Mouse (Mus musculus) effector memory CD4-positive, alpha-beta T cell, adult 7 months (primary cell): ENCODE measurements around the gene Lrrc59. TPM values are rescaled to one million over a fixed set of nuclear protein-coding genes. Genes with fewer than 3 reads are reported as not detected.

Experiments used
- polyA plus RNA-seq: library from polyadenylated mRNA; unstranded; fragments of 100-300 nt; shearing (Covaris generic); gene quantifications from one replicate; pipeline ENCODE4 v1.2.1, GENCODE M21; 2017

Lrrc59 gene
- 89.6 TPM for polyA plus RNA-seq

DNA sequence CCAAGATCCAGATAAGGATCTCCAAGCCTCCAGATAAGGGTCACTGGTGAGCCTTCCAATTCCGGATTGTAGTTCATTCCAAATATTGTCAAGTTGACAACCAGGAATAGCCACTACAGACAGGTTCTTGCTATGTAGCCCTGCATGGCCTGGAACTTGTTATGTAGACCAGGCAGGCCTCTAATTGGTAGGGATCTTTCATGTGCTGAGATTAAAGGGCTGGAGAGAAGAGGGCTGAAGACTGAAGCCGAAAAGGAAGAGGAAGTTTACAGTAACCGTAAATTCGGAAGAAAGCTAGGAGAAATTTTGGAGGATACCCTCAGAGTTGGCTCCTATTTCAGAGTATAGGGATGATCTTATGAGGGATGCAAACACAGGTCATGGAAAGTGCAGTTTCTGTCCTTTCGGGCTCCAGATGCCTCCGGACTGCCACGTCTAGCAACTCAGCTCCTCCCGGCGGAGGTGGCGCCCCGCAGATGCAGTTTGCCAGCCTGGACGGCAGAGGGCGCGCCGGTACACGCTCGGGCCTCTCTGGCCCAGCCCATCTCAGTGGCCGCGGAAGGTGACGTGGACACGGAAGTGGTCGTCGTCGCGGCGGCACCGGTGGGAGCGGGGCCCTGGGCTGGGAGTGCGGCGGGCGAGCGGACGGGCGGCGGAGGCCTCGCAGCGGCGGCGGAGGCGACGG lies at the start of gene Lrrc59:
Lrrc59 (plus strand) TSS at position 569 of the 685 bp plus-strand sequence.

GRCm38 (mm10) chr11:94601321-94602281 lies 28.0 kb upstream of the Lrrc59 start, which contains the start of gene Acsf2:
Gene Acsf2, minus strand, starts transcription at chr11:94601871.

DNA sequence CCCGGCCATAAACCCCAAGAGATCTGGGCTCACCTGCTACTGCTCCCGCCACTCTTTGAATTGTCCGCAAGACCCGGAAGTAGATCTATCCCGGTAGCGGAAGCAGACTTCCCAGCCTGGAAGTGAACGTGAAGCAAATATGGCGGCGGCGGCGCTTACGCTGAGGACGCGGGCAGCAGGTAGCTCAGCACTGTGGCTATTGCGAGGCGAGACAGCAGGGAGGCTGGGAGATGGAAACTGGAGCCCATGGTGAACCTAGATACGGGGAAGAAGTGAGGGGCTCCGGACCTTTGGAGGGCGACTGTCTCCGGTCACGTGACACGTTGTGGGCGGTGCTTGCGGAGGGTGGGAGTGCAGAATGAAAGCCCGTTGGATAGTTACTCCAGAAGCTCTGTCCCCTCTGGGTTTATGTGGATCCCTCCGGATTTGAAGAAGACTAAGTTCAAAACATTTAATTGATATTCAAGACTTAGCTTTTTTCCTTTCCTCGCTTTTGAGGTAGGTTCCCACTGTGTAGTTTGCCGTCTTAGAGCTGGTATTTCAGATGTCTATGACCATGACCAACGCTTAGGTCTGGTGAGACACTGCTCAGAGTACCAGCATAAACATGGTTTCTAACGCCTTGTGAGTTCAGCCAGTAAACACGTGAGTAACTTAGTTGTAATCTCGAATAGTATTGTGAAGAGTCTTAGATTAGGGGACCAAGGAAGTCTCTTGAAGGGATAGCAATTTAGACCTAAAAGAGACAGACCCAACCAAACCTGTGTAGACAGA lies 24.3 kb downstream of the Lrrc59 start, which contains the start of the genes Mrpl27 and Eme1:
Mrpl27 (plus strand) TSS at position 105 of the 774 bp plus-strand sequence.
Eme1 (minus strand) TSS at position 302 of the 774 bp plus-strand sequence.

DNA sequence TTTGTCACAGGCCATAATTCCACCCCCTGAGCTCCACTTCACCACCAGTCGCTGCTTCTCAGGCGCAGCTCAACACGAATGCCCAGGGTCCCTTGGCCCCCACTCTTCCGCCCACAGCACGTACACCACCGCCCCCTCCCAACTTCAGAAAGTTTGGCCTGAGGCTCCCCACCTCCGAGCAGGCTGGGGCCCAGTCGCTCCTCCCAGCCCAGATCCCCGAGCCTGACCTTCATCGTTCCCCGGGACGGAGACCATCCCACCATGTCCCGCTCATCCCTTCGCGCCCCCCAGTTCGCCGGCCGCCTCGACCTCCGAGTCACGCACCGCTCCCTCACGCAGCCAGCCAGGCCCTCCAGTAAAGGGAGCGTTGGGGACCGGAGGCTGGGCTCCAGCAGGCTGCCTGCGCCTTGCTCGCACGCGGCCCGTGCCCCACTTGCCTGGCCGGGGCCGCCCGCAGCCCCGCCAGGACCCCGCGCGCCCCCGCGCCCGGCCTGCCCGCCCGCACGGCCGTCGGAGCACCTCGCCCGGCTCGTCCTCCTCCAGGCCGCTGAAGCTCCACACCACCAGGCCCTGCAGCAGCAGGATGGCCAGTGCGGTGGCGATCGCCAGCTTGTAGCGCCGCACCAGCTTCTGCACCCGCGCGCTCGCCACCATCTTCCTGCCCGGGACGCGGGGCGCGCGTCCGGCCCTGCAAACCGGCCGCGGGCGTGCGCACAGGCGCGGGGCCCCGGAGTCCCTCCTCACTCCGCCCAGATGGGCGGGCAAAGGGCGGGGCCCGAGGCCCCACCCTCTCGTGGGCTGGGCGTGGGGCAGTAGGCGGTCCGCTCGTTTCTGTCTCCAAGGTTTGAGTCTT lies 47.4 kb downstream of the Lrrc59 start, which contains the start of gene Xylt2:
Xylt2 (minus strand) TSS at position 762 of the 853 bp plus-strand sequence.

Other genes with a start within 250 kb of the Lrrc59 start
- gene Abcc3, start 236.8 kb upstream of the Lrrc59 start, polyA plus RNA-seq, result 2.1 TPM
- gene Cacna1g, start 155.6 kb upstream of the Lrrc59 start, polyA plus RNA-seq, result 0.07 TPM
- gene Spata20, start 143.6 kb upstream of the Lrrc59 start, polyA plus RNA-seq, result not detected
- gene Epn3, start 129.8 kb upstream of the Lrrc59 start, polyA plus RNA-seq, result not detected
- gene Mycbpap, start 108.0 kb upstream of the Lrrc59 start, polyA plus RNA-seq, result not detected
- gene Rsad1, start 80.5 kb upstream of the Lrrc59 start, polyA plus RNA-seq, result 1.4 TPM
- 0.30 TPM for gene Chad, start 64.7 kb upstream of the Lrrc59 start, polyA plus RNA-seq
- gene Acsf2, start 27.9 kb upstream of the Lrrc59 start, polyA plus RNA-seq, result 8.7 TPM
- gene Mrpl27, start 24.0 kb downstream of the Lrrc59 start, polyA plus RNA-seq, result 34.1 TPM
- gene Eme1, start 24.2 kb downstream of the Lrrc59 start, polyA plus RNA-seq, result 0.82 TPM
- 50.4 TPM for gene Xylt2, start 47.7 kb downstream of the Lrrc59 start, polyA plus RNA-seq
- gene Gm11541, start 74.7 kb downstream of the Lrrc59 start, polyA plus RNA-seq, result not detected
- not detected for gene Cdc34b, start 112.0 kb downstream of the Lrrc59 start, polyA plus RNA-seq
- gene Tmem92, start 152.9 kb downstream of the Lrrc59 start, polyA plus RNA-seq, result not detected